ENCODE assay signal across 7 mouse cellular contexts in the genomic region with DNA sequence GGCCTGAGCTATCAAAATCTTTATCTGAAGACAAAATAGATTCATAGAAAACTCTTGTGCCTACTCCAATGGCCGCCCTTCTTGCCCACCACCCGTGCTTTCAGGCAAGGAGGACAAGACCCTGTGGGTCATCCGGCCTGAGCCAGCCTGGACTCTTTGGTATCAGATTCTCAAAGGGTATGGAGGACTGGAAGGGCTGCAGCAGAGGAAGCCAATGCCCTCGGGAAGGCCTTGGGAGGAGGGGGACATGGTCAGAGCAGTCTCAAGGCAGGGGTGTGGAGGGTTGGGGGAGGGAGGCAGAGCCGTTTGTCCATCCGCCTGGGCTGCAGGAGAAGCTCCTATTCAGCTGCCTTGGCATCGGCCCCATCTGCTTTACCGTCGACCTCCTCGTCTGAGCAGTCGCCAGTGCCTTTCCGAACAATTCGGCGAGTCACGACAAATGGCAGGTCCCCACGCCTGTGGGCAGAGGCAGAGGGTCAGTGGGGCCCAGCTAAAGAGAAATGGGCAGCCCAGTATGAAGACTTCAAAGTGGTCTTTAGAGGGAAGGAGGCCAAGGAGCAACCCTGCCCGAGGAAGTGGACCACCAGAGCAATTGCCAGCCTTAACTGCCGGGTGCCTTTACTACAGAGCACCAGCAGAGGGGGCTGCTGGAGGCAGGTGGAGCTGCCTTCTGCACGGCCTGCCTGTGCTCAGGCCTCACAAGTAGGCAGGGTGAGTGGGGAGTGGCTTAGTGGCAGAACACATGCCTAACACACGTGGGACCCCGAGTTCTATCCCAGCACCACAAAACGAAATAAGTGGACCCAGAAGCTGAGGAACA. TPM values are rescaled to one million over a fixed set of nuclear protein-coding genes. Genes with fewer than 3 reads are reported as not detected.
DNase-seq lines count a peak whose midpoint lies in the region; TF ChIP-seq lines count a peak whose summit lies in the region.

No protein-coding gene starts in this region.

- TF ChIP-seq CTCF in kidney, adult 2 months (conservative IDR thresholded peaks at IDR 0.05; ENCODE audit: insufficient read depth, insufficient read length, low read depth, low read length): peak; percentile 68
- TF ChIP-seq CTCF in ES-Bruce4 (IDR thresholded peaks at IDR 0.05; ENCODE audit: low read depth, low read length): peak; percentile 94

- 66% methylated on average over 22 of the region's 22 CpGs for WGBS in kidney, adult 2 months

- H3K27ac ChIP-seq in kidney, adult 2 months (ENCODE audit: insufficient read depth, low read depth, low read length): no peak overlapping the region
- no peak overlapping the region for H3K27ac ChIP-seq in ES-Bruce4 (ENCODE audit: insufficient read depth, low read length)

- H3K9me3 ChIP-seq in ES-Bruce4 (replicated peaks; ENCODE audit: control insufficient read depth, insufficient read depth, low read length, poor library complexity, severe bottlenecking): no peaks in the 10 kb centered on the region

- H3K4me1 ChIP-seq in kidney, adult 2 months (ENCODE audit: control insufficient read depth, insufficient read depth, low read length): no peaks in the 10 kb centered on the region
- no peaks in the 10 kb centered on the region for H3K4me1 ChIP-seq in ES-Bruce4 (ENCODE audit: control insufficient read depth, insufficient read depth, low read length)

- peak; percentile 41 for DNase-seq in kidney, adult 2 months
- DNase-seq in kidney, adult 11 months: no peak
- peak; percentile 58 for DNase-seq in adrenal gland, postnatal 25 days
- peak; percentile 74 for DNase-seq in induced T-regulatory cell, adult 2 months (ENCODE audit: low read depth)
- peak; percentile 38 for DNase-seq in lung, postnatal 25 days (ENCODE audit: low spot score)
- no peak for DNase-seq in urinary bladder, adult 18-20 months (ENCODE audit: low spot score in 2 of 2)

- no peaks in the 10 kb centered on the region for H3K27me3 ChIP-seq in kidney, adult 2 months (replicated peaks; ENCODE audit: control insufficient read depth, insufficient read depth, low read length)
- no peaks in the 10 kb centered on the region for H3K27me3 ChIP-seq in ES-Bruce4 (ENCODE audit: control insufficient read depth, insufficient read depth, low read length, poor library complexity, severe bottlenecking)

- TF ChIP-seq EP300 in ES-Bruce4 (IDR thresholded peaks at IDR 0.05; ENCODE audit: insufficient read depth, low read depth, low read length): no peak

- no peak overlapping the region for H3K4me3 ChIP-seq in kidney, adult 2 months (ENCODE audit: insufficient read depth, low read depth, low read length)
- H3K4me3 ChIP-seq in ES-Bruce4 (ENCODE audit: low read depth, low read length): no peak overlapping the region

- no peak overlapping the region for H3K9ac ChIP-seq in ES-Bruce4 (ENCODE audit: low read depth, poor library complexity, severe bottlenecking)

- no peak for TF ChIP-seq POLR2A in kidney, adult 2 months (IDR thresholded peaks at IDR 0.05; ENCODE audit: low read depth, low read length)
- no peak for TF ChIP-seq POLR2A in ES-Bruce4 (IDR thresholded peaks at IDR 0.05; ENCODE audit: insufficient read depth, low read length)

- peaks cover 16% of the 10 kb centered on the region for H3K36me3 ChIP-seq in kidney, adult 2 months (ENCODE audit: control insufficient read depth, insufficient read depth, low read length)
- peaks cover 41% of the 10 kb centered on the region for H3K36me3 ChIP-seq in ES-Bruce4 (ENCODE audit: control insufficient read depth, insufficient read depth, low read length, poor library complexity, severe bottlenecking)

RNA-seq across cellular contexts. Expression of a gene that starts 5.0 kb away (rescaled TPM):
- 0.03 and 0.06 TPM in 2 replicates for polyA plus RNA-seq in kidney, adult 2 months (2012; rRNA removed)
- polyA plus RNA-seq in ES-Bruce4 (2011; ENCODE audit: insufficient read depth, insufficient read length, low read depth, missing spikeins): 1.4 and 1.9 TPM in 2 replicates
- total RNA-seq in adrenal gland, postnatal 25 days (2021): not detected in 2 replicates

RNA-seq across cellular contexts. Expression of a gene that starts 32.9 kb away (rescaled TPM):
- polyA plus RNA-seq in kidney, adult 2 months (2012; rRNA removed): 2.1 and 2.8 TPM in 2 replicates
- polyA plus RNA-seq in ES-Bruce4 (2011; ENCODE audit: insufficient read depth, insufficient read length, low read depth, missing spikeins): not detected in 2 replicates
- 0.76 and 1.2 TPM in 2 replicates for total RNA-seq in adrenal gland, postnatal 25 days (2021)

Comparison
In these comparisons a context has a peak if more than half of its experiments do, and no peak if none do; other contexts are left out.
1. DNase-seq: peak in kidney, adult 2 months (single experiment), adrenal gland, postnatal 25 days (single experiment), induced T-regulatory cell, adult 2 months (single experiment) and lung, postnatal 25 days (single experiment); none in kidney, adult 11 months (single experiment) and urinary bladder, adult 18-20 months (0 of 2).